Mouse (Mus musculus) liver, embryonic 18 days (tissue): ENCODE results near the gene Hnrnpll. TPM values are rescaled to one million over a fixed set of nuclear protein-coding genes. Genes with fewer than 3 reads are reported as not detected.

Source experiments
- polyA plus RNA-seq: library from polyadenylated mRNA; depleted of rRNA; stranded (reverse); fragments of >200 nt; gene quantifications from 2 replicates; pipeline ENCODE4 v1.2.3, GENCODE M21; 2012; rRNA removed

Hnrnpll gene
- 18.6 and 20.2 TPM in 2 replicates for polyA plus RNA-seq

DNA sequence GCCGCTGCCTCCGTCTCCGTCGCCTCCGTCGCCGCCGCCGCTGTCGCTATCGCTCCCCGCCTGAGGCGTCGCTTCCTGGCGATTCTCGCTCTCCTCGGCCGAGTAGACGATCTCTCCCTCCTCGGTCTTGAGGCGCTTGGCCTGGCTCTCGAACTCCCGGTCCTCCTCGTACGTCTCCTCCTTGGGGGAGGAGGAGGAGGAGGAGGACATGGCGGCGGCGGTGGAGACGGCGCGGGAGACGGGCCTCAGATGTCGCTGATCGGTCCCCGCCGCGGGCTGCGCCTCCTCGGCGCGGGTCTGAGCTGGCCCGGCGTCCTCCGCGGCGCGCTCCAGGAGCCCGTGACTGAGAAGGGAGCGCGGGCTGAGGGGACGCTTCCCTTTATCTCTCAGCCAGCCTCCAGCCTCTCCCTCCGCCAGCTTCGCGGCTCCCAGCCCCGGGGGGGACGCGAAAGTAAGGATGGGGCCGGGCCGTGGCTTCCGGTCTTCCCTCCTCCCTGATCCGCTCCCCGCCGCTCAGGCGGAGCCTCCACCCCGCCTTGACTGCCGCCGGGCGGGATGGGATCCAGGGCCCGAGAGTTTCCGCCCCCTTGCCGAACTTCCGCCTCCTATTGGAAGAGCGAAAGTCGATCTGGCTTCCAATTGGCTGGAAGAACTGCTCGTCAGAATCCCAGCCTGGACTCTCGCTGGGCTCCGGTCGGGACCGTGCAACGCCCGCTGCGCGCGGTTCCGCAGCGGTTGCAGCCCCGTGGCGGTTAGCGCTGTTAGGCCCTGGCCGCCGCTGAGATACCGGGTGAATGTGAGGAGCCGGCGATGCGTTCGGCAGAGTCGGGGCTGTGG is at the start of gene Hnrnpll:
Gene Hnrnpll (minus strand): TSS at position 552 of the 837 bp plus-strand sequence.

Other genes starting within 250 kb of the Hnrnpll start
- gene Atl2, start 166.2 kb downstream of the Hnrnpll start, polyA plus RNA-seq: 23.9 and 25.1 TPM in 2 replicates
- 35.6 and 38.2 TPM in 2 replicates for gene Galm, start 65.1 kb upstream of the Hnrnpll start, polyA plus RNA-seq
- 106 and 109 TPM in 2 replicates for gene Srsf7, start 145.0 kb upstream of the Hnrnpll start, polyA plus RNA-seq
- gene Ttc39d, start 145.1 kb upstream of the Hnrnpll start, polyA plus RNA-seq: 0.01 TPM in 2 replicates
- gene Gemin6, start 162.1 kb upstream of the Hnrnpll start, polyA plus RNA-seq: 8.8 and 9.0 TPM in 2 replicates
- gene Morn2, start 227.9 kb upstream of the Hnrnpll start, polyA plus RNA-seq: 3.2 and 3.5 TPM in 2 replicates
- 6.1 and 6.9 TPM in 2 replicates for gene Dhx57, start 228.1 kb upstream of the Hnrnpll start, polyA plus RNA-seq
- gene Arhgef33, start 245.1 kb upstream of the Hnrnpll start, polyA plus RNA-seq: 0.08 and 0.21 TPM in 2 replicates